15 mouse cellular contexts compared by ENCODE assay signal in the genomic region with DNA sequence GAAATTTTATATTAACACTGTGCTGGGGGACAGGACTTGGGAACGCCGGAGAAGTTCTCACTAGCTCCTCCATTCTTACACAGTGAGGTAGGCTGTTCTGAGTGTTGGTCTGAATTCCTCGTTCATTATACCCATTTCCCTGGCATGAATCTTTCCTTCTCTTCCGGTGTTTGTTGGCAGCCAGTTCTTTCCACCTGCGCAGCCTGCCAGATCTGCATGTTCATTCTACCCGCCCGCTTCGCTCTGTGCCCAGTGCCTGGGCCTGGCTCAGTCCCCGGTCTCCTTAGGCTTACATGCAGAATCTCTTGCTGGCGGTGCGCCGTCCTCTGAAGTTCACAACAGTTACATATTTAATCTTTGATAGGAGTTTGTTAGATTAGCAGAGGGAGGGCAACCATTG. TPM values are rescaled to one million over a fixed set of nuclear protein-coding genes. Genes with fewer than 3 reads are reported as not detected.
DNase-seq lines count a peak whose midpoint lies in the region; ATAC-seq and TF ChIP-seq lines count a peak whose summit lies in the region.
"Had no signal": no experiment of that assay in that cellular context is flagged by ENCODE, and none has a peak within 500 bp of the region (broad histone marks: within the 10 kb centered on the region; RNA-seq: fewer than 3 reads in every experiment).

No protein-coding gene starts in this region.

- peak; percentile 35 for DNase-seq in forebrain, postnatal 0 days
- no peak for DNase-seq in forebrain, embryonic 11.5 days (ENCODE audit: low spot score)
- DNase-seq in left cerebral cortex, adult 2 months (ENCODE audit: extremely low spot score in 1 of 2, low spot score in 2 of 2) = peak in 1 of 2 experiments; percentile 43
- DNase-seq in left cerebral cortex, adult 11 months (ENCODE audit: low spot score) = no peak
- peak; percentile 63 for DNase-seq in cerebellum, adult 8-10 months
- peak; percentile 70 for DNase-seq in skeletal muscle tissue, adult 2 months (ENCODE audit: low read depth, low spot score)
- no peak for DNase-seq in hindbrain, embryonic 14.5 days (ENCODE audit: low spot score)
- DNase-seq: adrenal gland, postnatal 36 days; kidney, postnatal 4 days; liver, postnatal 0 days had no signal

- no peak overlapping the region for H3K4me3 ChIP-seq in forebrain, postnatal 0 days (ENCODE audit: low read depth, low read length)
- H3K4me3 ChIP-seq in forebrain, embryonic 11.5 days (ENCODE audit: low read depth, low read length) = no peak overlapping the region
- H3K4me3 ChIP-seq in left cerebral cortex, adult 2 months = no peak overlapping the region
- no peak overlapping the region for H3K4me3 ChIP-seq in hindbrain, embryonic 14.5 days (replicated peaks; ENCODE audit: low read length)
- no peak overlapping the region for H3K4me3 ChIP-seq in kidney, embryonic 15.5 days (replicated peaks)
- H3K4me3 ChIP-seq: forebrain, embryonic 15.5 days; hindbrain, embryonic 10.5 days; neural tube, embryonic 15.5 days had no signal

- no peaks in the 10 kb centered on the region for H3K9me3 ChIP-seq in forebrain, postnatal 0 days (ENCODE audit: low read length)
- no peaks in the 10 kb centered on the region for H3K9me3 ChIP-seq in forebrain, embryonic 11.5 days (ENCODE audit: control insufficient read depth, low read length)
- H3K9me3 ChIP-seq in hindbrain, embryonic 14.5 days (ENCODE audit: control insufficient read depth, low read length) = no peaks in the 10 kb centered on the region
- no peaks in the 10 kb centered on the region for H3K9me3 ChIP-seq in kidney, embryonic 15.5 days (replicated peaks)
- H3K9me3 ChIP-seq: forebrain, embryonic 15.5 days; hindbrain, embryonic 10.5 days; neural tube, embryonic 15.5 days had no signal

- no peaks in the 10 kb centered on the region for H3K27me3 ChIP-seq in forebrain, postnatal 0 days (ENCODE audit: insufficient read depth, low read length)
- no peaks in the 10 kb centered on the region for H3K27me3 ChIP-seq in forebrain, embryonic 11.5 days (ENCODE audit: control insufficient read depth, insufficient read depth, low read length)
- H3K27me3 ChIP-seq in hindbrain, embryonic 14.5 days (ENCODE audit: control insufficient read depth, insufficient read depth, low read length) = no peaks in the 10 kb centered on the region
- H3K27me3 ChIP-seq in kidney, embryonic 15.5 days = no peaks in the 10 kb centered on the region
- H3K27me3 ChIP-seq: forebrain, embryonic 15.5 days; neural tube, embryonic 15.5 days had no signal

- H3K36me3 ChIP-seq in forebrain, postnatal 0 days (ENCODE audit: insufficient read depth) = no peaks in the 10 kb centered on the region
- H3K36me3 ChIP-seq in forebrain, embryonic 11.5 days (ENCODE audit: control insufficient read depth, insufficient read depth, low read length) = no peaks in the 10 kb centered on the region; the same call in 1 of the 2 replicates
- H3K36me3 ChIP-seq in hindbrain, embryonic 14.5 days (replicated peaks; ENCODE audit: control insufficient read depth, insufficient read depth) = peaks cover 4% of the 10 kb centered on the region; the same call in 1 of the 2 replicates
- no peaks in the 10 kb centered on the region for H3K36me3 ChIP-seq in kidney, embryonic 15.5 days
- H3K36me3 ChIP-seq: forebrain, embryonic 15.5 days; neural tube, embryonic 15.5 days had no signal

- H3K4me2 ChIP-seq in forebrain, postnatal 0 days (ENCODE audit: low read depth) = no peak overlapping the region
- no peak overlapping the region for H3K4me2 ChIP-seq in forebrain, embryonic 11.5 days (ENCODE audit: low read depth, low read length, severe bottlenecking)
- no peak overlapping the region for H3K4me2 ChIP-seq in hindbrain, embryonic 14.5 days (replicated peaks)
- no peak overlapping the region for H3K4me2 ChIP-seq in kidney, embryonic 15.5 days
- H3K4me2 ChIP-seq: forebrain, embryonic 15.5 days; neural tube, embryonic 15.5 days had no signal

- 77% methylated on average over 12 of the region's 12 CpGs for WGBS in forebrain, postnatal 0 days
- 95% methylated on average over 12 of the region's 12 CpGs for WGBS in forebrain, embryonic 11.5 days
- 98% methylated on average over 12 of the region's 12 CpGs for WGBS in hindbrain, embryonic 14.5 days
- WGBS in kidney, embryonic 15.5 days = 93% methylated on average over 12 of the region's 12 CpGs

- no peak for ATAC-seq in forebrain, postnatal 0 days
- ATAC-seq in forebrain, embryonic 11.5 days (replicated peaks; ENCODE audit: low FRiP score) = no peak
- no peak for ATAC-seq in hindbrain, embryonic 14.5 days (ENCODE audit: low FRiP score)
- ATAC-seq in kidney, embryonic 15.5 days (replicated peaks; ENCODE audit: low FRiP score) = no peak
- ATAC-seq: forebrain, embryonic 15.5 days; intestine, embryonic 16.5 days; liver, postnatal 0 days had no signal

- H3K27ac ChIP-seq in forebrain, postnatal 0 days (ENCODE audit: low read depth, low read length) = no peak overlapping the region
- H3K27ac ChIP-seq in forebrain, embryonic 11.5 days (ENCODE audit: low read depth, low read length) = no peak overlapping the region
- H3K27ac ChIP-seq in left cerebral cortex, adult 2 months = peak overlapping the region; percentile 59
- no peak overlapping the region for H3K27ac ChIP-seq in hindbrain, embryonic 14.5 days
- no peak overlapping the region for H3K27ac ChIP-seq in kidney, embryonic 15.5 days
- H3K27ac ChIP-seq: forebrain, embryonic 15.5 days; hindbrain, embryonic 10.5 days; neural tube, embryonic 15.5 days had no signal

- no peaks in the 10 kb centered on the region for H3K4me1 ChIP-seq in forebrain, postnatal 0 days (ENCODE audit: insufficient read depth)
- no peaks in the 10 kb centered on the region for H3K4me1 ChIP-seq in forebrain, embryonic 11.5 days (replicated peaks; ENCODE audit: control insufficient read depth, insufficient read depth, low read length)
- no peaks in the 10 kb centered on the region; the same call in 1 of the 2 replicates for H3K4me1 ChIP-seq in hindbrain, embryonic 14.5 days (replicated peaks; ENCODE audit: control insufficient read depth, insufficient read depth, low read length)
- H3K4me1 ChIP-seq in kidney, embryonic 15.5 days = peaks cover 27% of the 10 kb centered on the region

- intact Hi-C loops in left cerebral cortex, adult 2 months (cut with DNase I) = no loop called here

- no peak overlapping the region for H3K9ac ChIP-seq in forebrain, postnatal 0 days
- H3K9ac ChIP-seq in forebrain, embryonic 11.5 days (ENCODE audit: low read length) = no peak overlapping the region
- no peak overlapping the region for H3K9ac ChIP-seq in hindbrain, embryonic 14.5 days
- no peak overlapping the region for H3K9ac ChIP-seq in kidney, embryonic 15.5 days
- H3K9ac ChIP-seq: forebrain, embryonic 15.5 days; liver, postnatal 0 days; neural tube, embryonic 15.5 days had no signal

- TF ChIP-seq CTCF in forebrain, postnatal 0 days (IDR thresholded peaks at IDR 0.05; ENCODE audit: low read depth) = no peak
- no peak for TF ChIP-seq CTCF in left cerebral cortex, adult 2 months (IDR thresholded peaks at IDR 0.05)

RNA-seq across cellular contexts. Expression of gene St3gal2, which starts 16.5 kb away (rescaled TPM):
- total RNA-seq in forebrain, postnatal 0 days (2014; rRNA removed) = 27.4 and 30.7 TPM in 2 replicates
- polyA plus RNA-seq in forebrain, postnatal 0 days (2015; fragmentation: Nextera tagmentation; extraction: Ambion mirVana) = 16.0 and 22.1 TPM in 2 replicates
- polyA plus RNA-seq in forebrain, embryonic 11.5 days (2014; fragmentation: Nextera tagmentation; extraction: Ambion mirVana) = 16.0 and 16.5 TPM in 2 replicates
- 10 to 100 TPM; 88.4 to 97.4 TPM for total RNA-seq in left cerebral cortex, adult 2 months (2021)
- 17.6 and 18.3 TPM in 2 replicates for polyA plus RNA-seq in hindbrain, embryonic 14.5 days (2014; fragmentation: Nextera tagmentation; extraction: Ambion mirVana)
- polyA plus RNA-seq in kidney, embryonic 15.5 days (2015; fragmentation: Nextera tagmentation; extraction: Ambion mirVana) = 25.2 and 27.4 TPM in 2 replicates

RNA-seq across cellular contexts. Expression of gene Fuk, which starts 33.9 kb away (rescaled TPM):
- total RNA-seq in forebrain, postnatal 0 days (2014; rRNA removed) = 8.8 and 12.4 TPM in 2 replicates
- 3.5 and 4.5 TPM in 2 replicates for polyA plus RNA-seq in forebrain, postnatal 0 days (2015; fragmentation: Nextera tagmentation; extraction: Ambion mirVana)
- polyA plus RNA-seq in forebrain, embryonic 11.5 days (2014; fragmentation: Nextera tagmentation; extraction: Ambion mirVana) = 9.5 and 11.1 TPM in 2 replicates
- total RNA-seq in left cerebral cortex, adult 2 months (2021) = 10 to 100 TPM; 20.7 to 21.0 TPM
- 5.0 and 5.8 TPM in 2 replicates for polyA plus RNA-seq in hindbrain, embryonic 14.5 days (2014; fragmentation: Nextera tagmentation; extraction: Ambion mirVana)
- polyA plus RNA-seq in kidney, embryonic 15.5 days (2015; fragmentation: Nextera tagmentation; extraction: Ambion mirVana) = 12.0 and 13.3 TPM in 2 replicates

Comparison
In these comparisons a context has a peak if more than half of its experiments do, and no peak if none do; other contexts are left out.
1. DNase-seq: peak in forebrain, postnatal 0 days (single experiment), cerebellum, adult 8-10 months (single experiment) and skeletal muscle tissue, adult 2 months (single experiment); none in forebrain, embryonic 11.5 days (single experiment), left cerebral cortex, adult 11 months (single experiment) and hindbrain, embryonic 14.5 days (single experiment).